Mouse (Mus musculus): ENCODE data around the gene Alkbh7.

- TF ChIP-seq CTCF (IDR thresholded peaks at IDR 0.05; ENCODE audit: control insufficient read depth, insufficient read depth, insufficient replicate concordance, low read depth, low read length) (no peak), POLR2A (IDR thresholded peaks at IDR 0.05; ENCODE audit: control insufficient read depth, low read depth, low read length) (no peak)
These were observed 17.6 kb upstream of the Alkbh7 start for GRCm38 (mm10) chr17:56979524-56979923.

Measured in testis, adult 2 months (tissue).